Mouse (Mus musculus): Measurements from ENCODE around the gene Gm10198. TPM values are rescaled to one million over a fixed set of nuclear protein-coding genes. Genes with fewer than 3 reads are reported as not detected.

Gene Gm10198
- not detected for polyA plus RNA-seq (2017; shearing (Covaris generic))

GRCm38 (mm10) chr13:111592485-111592884 lies at the start of gene Gm10198:
Gene Gm10198 (plus strand): TSS chr13:111592785.

Other genes starting within 250 kb of the Gm10198 start
- gene Gpbp1, start 102.7 kb upstream of the Gm10198 start, polyA plus RNA-seq (2017; shearing (Covaris generic)): 169 TPM
- not detected for gene Gm49496, start 42.8 kb upstream of the Gm10198 start, polyA plus RNA-seq (2017; shearing (Covaris generic))
- 15.7 TPM for gene Mier3, start 88.2 kb downstream of the Gm10198 start, polyA plus RNA-seq (2017; shearing (Covaris generic))
- 27.1 TPM for gene Map3k1, start 216.2 kb downstream of the Gm10198 start, polyA plus RNA-seq (2017; shearing (Covaris generic))

All from CD4-positive, CD25-positive, alpha-beta regulatory T cell, adult 9 weeks (primary cell).